Mouse (Mus musculus): ENCODE measurements around the gene Olfr319. TPM values are rescaled to one million over a fixed set of nuclear protein-coding genes. Genes with fewer than 3 reads are reported as not detected.

The Olfr319 gene
- polyA plus RNA-seq, 1 experiment from 2014 or later, result not detected

DNA sequence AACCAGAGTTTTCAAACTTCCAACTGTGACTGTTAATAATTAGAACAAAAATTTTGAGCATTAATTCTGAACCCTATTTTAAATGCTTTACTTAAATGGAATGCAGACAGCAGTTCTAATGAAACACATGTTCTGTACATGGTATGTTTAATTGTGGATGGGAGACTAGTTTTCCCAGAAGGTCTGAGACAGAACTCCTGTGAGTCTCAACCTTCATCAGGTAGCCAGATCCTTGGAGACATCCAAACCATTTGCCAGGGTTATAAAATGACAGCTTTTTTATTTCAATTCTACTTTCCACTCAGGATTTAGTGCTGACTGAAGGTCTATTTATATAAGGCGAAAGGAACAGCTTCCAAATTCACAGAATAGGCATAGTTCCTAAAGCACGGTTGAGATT, 53.5 kb downstream of the Olfr319 start, which contains the start of gene Olfr316:
Gene Olfr316, plus strand, starts transcription at position 301 of the 400 bp plus-strand sequence.
- TF ChIP-seq EP300 (IDR thresholded peaks at IDR 0.05) (no peak), CTCF (IDR thresholded peaks at IDR 0.05) (no peak)
- DNase-seq (ENCODE audit: low spot score) (no peak), ATAC-seq (no peak)
- H3K4me2 ChIP-seq (replicated peaks; ENCODE audit: low read depth, low read length), result no peak within 1 kb of the TSS
- no peaks in the 10 kb centered on the region for H3K9me3 ChIP-seq (ENCODE audit: low read length)
- H3K27me3 ChIP-seq (replicated peaks; ENCODE audit: insufficient read depth, low read length), result no peaks in the 10 kb centered on the region
- WGBS, result 78% methylated on average over 2 of the region's 2 CpGs
- no peak within 1 kb of the TSS for H3K4me3 ChIP-seq (ENCODE audit: low read depth, low read length)
- no peak within 1 kb of the TSS for H3K27ac ChIP-seq (ENCODE audit: low read length)
- no peak within 1 kb of the TSS for H3K9ac ChIP-seq (replicated peaks; ENCODE audit: low read depth)
- H3K36me3 ChIP-seq (ENCODE audit: insufficient read depth, low read length), result no peaks in the 10 kb centered on the region
- no peaks in the 10 kb centered on the region for H3K4me1 ChIP-seq (ENCODE audit: insufficient read depth, low read depth, low read length)

Other genes starting within 250 kb of the Olfr319 start
- not detected in 2 replicates for gene Lypd9, start 246.2 kb upstream of the Olfr319 start, polyA plus RNA-seq (2015; fragmentation: Nextera tagmentation; extraction: Ambion mirVana)
- not detected in 2 replicates for gene Olfr30, start 236.9 kb upstream of the Olfr319 start, polyA plus RNA-seq (2015; fragmentation: Nextera tagmentation; extraction: Ambion mirVana)
- gene Olfr332, start 206.6 kb upstream of the Olfr319 start, polyA plus RNA-seq (2015; fragmentation: Nextera tagmentation; extraction: Ambion mirVana), result not detected in 2 replicates
- not detected in 2 replicates for gene Olfr331, start 196.6 kb upstream of the Olfr319 start, polyA plus RNA-seq (2015; fragmentation: Nextera tagmentation; extraction: Ambion mirVana)
- gene Olfr330, start 164.3 kb upstream of the Olfr319 start, polyA plus RNA-seq (2015; fragmentation: Nextera tagmentation; extraction: Ambion mirVana), result not detected in 2 replicates
- not detected in 2 replicates for gene Olfr329-ps, start 152.7 kb upstream of the Olfr319 start, polyA plus RNA-seq (2015; fragmentation: Nextera tagmentation; extraction: Ambion mirVana)
- 0.07 TPM in 1 of 2 replicates, not detected in the other for gene Olfr328, start 143.5 kb upstream of the Olfr319 start, polyA plus RNA-seq (2015; fragmentation: Nextera tagmentation; extraction: Ambion mirVana)
- not detected in 2 replicates for gene Olfr224, start 128.6 kb upstream of the Olfr319 start, polyA plus RNA-seq (2015; fragmentation: Nextera tagmentation; extraction: Ambion mirVana)
- gene Olfr325, start 121.4 kb upstream of the Olfr319 start, polyA plus RNA-seq (2015; fragmentation: Nextera tagmentation; extraction: Ambion mirVana), result not detected in 2 replicates
- gene Olfr324, start 104.0 kb upstream of the Olfr319 start, polyA plus RNA-seq (2015; fragmentation: Nextera tagmentation; extraction: Ambion mirVana), result not detected in 2 replicates
- gene 2210407C18Rik, start 83.1 kb upstream of the Olfr319 start, polyA plus RNA-seq (2015; fragmentation: Nextera tagmentation; extraction: Ambion mirVana), result not detected in 2 replicates
- gene Olfr323, start 68.7 kb upstream of the Olfr319 start, polyA plus RNA-seq (2015; fragmentation: Nextera tagmentation; extraction: Ambion mirVana), result not detected in 2 replicates
- gene Trim58, start 58.7 kb upstream of the Olfr319 start, polyA plus RNA-seq (2015; fragmentation: Nextera tagmentation; extraction: Ambion mirVana), result 0.08 and 0.20 TPM in 2 replicates
- gene Olfr322, start 40.4 kb upstream of the Olfr319 start, polyA plus RNA-seq (2015; fragmentation: Nextera tagmentation; extraction: Ambion mirVana), result not detected in 2 replicates
- not detected in 2 replicates for gene Olfr320, start 18.1 kb upstream of the Olfr319 start, polyA plus RNA-seq (2015; fragmentation: Nextera tagmentation; extraction: Ambion mirVana)
- not detected in 2 replicates for gene Olfr318, start 24.9 kb downstream of the Olfr319 start, polyA plus RNA-seq (2015; fragmentation: Nextera tagmentation; extraction: Ambion mirVana)
- not detected in 2 replicates for gene Olfr317, start 40.0 kb downstream of the Olfr319 start, polyA plus RNA-seq (2015; fragmentation: Nextera tagmentation; extraction: Ambion mirVana)
- not detected in 2 replicates for gene Olfr316, start 53.6 kb downstream of the Olfr319 start, polyA plus RNA-seq (2015; fragmentation: Nextera tagmentation; extraction: Ambion mirVana)
- gene Olfr315, start 74.0 kb downstream of the Olfr319 start, polyA plus RNA-seq (2015; fragmentation: Nextera tagmentation; extraction: Ambion mirVana), result not detected in 2 replicates
- not detected in 2 replicates for gene Olfr314, start 83.8 kb downstream of the Olfr319 start, polyA plus RNA-seq (2015; fragmentation: Nextera tagmentation; extraction: Ambion mirVana)
- 31.4 and 36.1 TPM in 2 replicates for gene Fam183b, start 102.8 kb downstream of the Olfr319 start, polyA plus RNA-seq (2015; fragmentation: Nextera tagmentation; extraction: Ambion mirVana)
- not detected in 2 replicates for gene Olfr313, start 115.8 kb downstream of the Olfr319 start, polyA plus RNA-seq (2015; fragmentation: Nextera tagmentation; extraction: Ambion mirVana)
- gene Olfr312, start 130.1 kb downstream of the Olfr319 start, polyA plus RNA-seq (2015; fragmentation: Nextera tagmentation; extraction: Ambion mirVana), result not detected in 2 replicates
- not detected in 2 replicates for gene Olfr311, start 140.1 kb downstream of the Olfr319 start, polyA plus RNA-seq (2015; fragmentation: Nextera tagmentation; extraction: Ambion mirVana)
- 5.4 and 5.5 TPM in 2 replicates for gene Gm12258, start 148.0 kb downstream of the Olfr319 start, polyA plus RNA-seq (2015; fragmentation: Nextera tagmentation; extraction: Ambion mirVana)
- 3.2 and 4.0 TPM in 2 replicates for gene 2810021J22Rik, start 168.1 kb downstream of the Olfr319 start, polyA plus RNA-seq (2015; fragmentation: Nextera tagmentation; extraction: Ambion mirVana)
- 2.4 and 2.8 TPM in 2 replicates for gene Zfp39, start 205.1 kb downstream of the Olfr319 start, polyA plus RNA-seq (2015; fragmentation: Nextera tagmentation; extraction: Ambion mirVana)
- 0.05 and 0.12 TPM in 2 replicates for gene Btnl10, start 218.7 kb downstream of the Olfr319 start, polyA plus RNA-seq (2015; fragmentation: Nextera tagmentation; extraction: Ambion mirVana)
- 168 and 169 TPM in 2 replicates for gene Rnf187, start 239.8 kb downstream of the Olfr319 start, polyA plus RNA-seq (2015; fragmentation: Nextera tagmentation; extraction: Ambion mirVana)
- gene Hist3h2ba, start 249.8 kb downstream of the Olfr319 start, polyA plus RNA-seq (2015; fragmentation: Nextera tagmentation; extraction: Ambion mirVana), result 2.6 TPM in 2 replicates

All from lung, postnatal 0 days (tissue).